14 mouse cellular contexts compared by ENCODE assay signal in the genomic region with DNA sequence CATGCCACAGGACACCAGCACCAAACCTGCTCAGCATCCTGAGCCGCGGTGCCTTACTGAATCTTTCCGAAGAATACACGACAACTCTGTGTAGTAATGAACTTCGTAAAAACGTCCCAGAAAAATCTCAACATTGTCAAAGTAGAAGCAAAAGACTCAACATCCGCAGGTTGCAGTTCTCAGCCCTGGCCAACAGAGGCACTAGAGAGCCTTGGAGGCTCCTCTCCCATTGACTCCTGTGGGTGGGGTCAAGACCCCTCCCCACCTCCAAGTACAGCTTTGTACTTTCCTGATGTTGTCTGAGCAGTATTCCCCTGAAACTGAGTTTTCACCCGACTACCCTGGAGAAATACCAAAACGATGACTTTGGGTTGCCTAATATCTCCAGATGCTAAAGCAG.
A peak's percentile ranks its signal among the peaks of the same experiment; 100 is the strongest.
DNase-seq lines count a peak whose midpoint lies in the region; ATAC-seq and TF ChIP-seq lines count a peak whose summit lies in the region.
"Had no signal": no experiment of that assay in that cellular context is flagged by ENCODE, and none has a peak within 500 bp of the region (broad histone marks: within the 10 kb centered on the region; RNA-seq: fewer than 3 reads in every experiment).

No protein-coding gene starts in this region.

- no peaks in the 10 kb centered on the region for H3K4me1 ChIP-seq in cortical plate, adult 2 months (ENCODE audit: control insufficient read depth, insufficient read depth, low read length)
- no peaks in the 10 kb centered on the region for H3K4me1 ChIP-seq in midbrain, embryonic 13.5 days (replicated peaks)
- H3K4me1 ChIP-seq: hindbrain, embryonic 10.5 days; liver, embryonic 15.5 days had no signal

- H3K9ac ChIP-seq in midbrain, embryonic 13.5 days (replicated peaks) = no peak overlapping the region
- H3K9ac ChIP-seq: liver, embryonic 15.5 days had no signal

- no peaks in the 10 kb centered on the region for H3K36me3 ChIP-seq in midbrain, embryonic 13.5 days
- H3K36me3 ChIP-seq: G1E; hindbrain, embryonic 10.5 days; liver, embryonic 15.5 days had no signal

- 95% methylated on average over 9 of the region's 9 CpGs for WGBS in midbrain, embryonic 13.5 days

- DNase-seq in layer of hippocampus, adult 2 months (ENCODE audit: low spot score in 2 of 2) = no peak
- DNase-seq in layer of hippocampus, adult 8-10 months (ENCODE audit: low spot score in 2 of 2) = no peak
- DNase-seq in thymus, postnatal 0 days (ENCODE audit: low spot score) = peak; percentile 30
- no peak for DNase-seq in thymus, adult 18-20 months
- no peak for DNase-seq in frontal cortex, postnatal 25 days (ENCODE audit: low spot score in 2 of 2)
- DNase-seq: cerebellum, adult 9-10 months; kidney, adult 9 months had no signal

- no peaks in the 10 kb centered on the region for H3K27me3 ChIP-seq in midbrain, embryonic 13.5 days
- H3K27me3 ChIP-seq: liver, embryonic 15.5 days had no signal

- H3K27ac ChIP-seq in layer of hippocampus, adult 2 months = no peak overlapping the region
- no peak overlapping the region for H3K27ac ChIP-seq in cortical plate, adult 2 months (ENCODE audit: insufficient read depth, low read length)
- H3K27ac ChIP-seq in midbrain, embryonic 13.5 days = no peak overlapping the region
- H3K27ac ChIP-seq: hindbrain, embryonic 10.5 days; liver, embryonic 15.5 days had no signal

- H3K4me3 ChIP-seq in layer of hippocampus, adult 2 months = no peak overlapping the region
- H3K4me3 ChIP-seq in cortical plate, adult 2 months (ENCODE audit: insufficient read depth, low read length) = no peak overlapping the region
- no peak overlapping the region for H3K4me3 ChIP-seq in midbrain, embryonic 13.5 days (replicated peaks)
- H3K4me3 ChIP-seq: hindbrain, embryonic 10.5 days; liver, embryonic 15.5 days; myocyte had no signal

- TF ChIP-seq CTCF in layer of hippocampus, adult 2 months (conservative IDR thresholded peaks at IDR 0.05) = peak; percentile 61
- peak; percentile 23; the same call in 1 of the 2 replicates for TF ChIP-seq CTCF in cortical plate, adult 2 months (IDR thresholded peaks at IDR 0.05; ENCODE audit: extremely low read depth, insufficient read depth, low read length)

- no peak overlapping the region for H3K4me2 ChIP-seq in midbrain, embryonic 13.5 days (replicated peaks)
- H3K4me2 ChIP-seq: heart, embryonic 11.5 days; liver, embryonic 15.5 days had no signal

- ATAC-seq in midbrain, embryonic 13.5 days = no peak

- H3K9me3 ChIP-seq in midbrain, embryonic 13.5 days = no peaks in the 10 kb centered on the region
- H3K9me3 ChIP-seq: hindbrain, embryonic 10.5 days; liver, embryonic 15.5 days had no signal

- TF ChIP-seq POLR2A in cortical plate, adult 2 months (IDR thresholded peaks at IDR 0.05; ENCODE audit: extremely low read depth, insufficient read depth, low read length) = no peak
